Mouse (Mus musculus) liver (tissue): ENCODE data around the gene Tbc1d13.
A peak's percentile ranks its signal among the peaks of the same experiment; 100 is the strongest.

Experiments used
- DNase-seq: peaks from one replicate; pipeline ENCODE4 v3.0.0-alpha.2; 2020; ENCODE audit warnings: mixed read lengths

Gene Tbc1d13

GRCm38 (mm10) chr2:30133613-30134377, at the start of gene Tbc1d13:
Gene Tbc1d13 (plus strand): TSS chr2:30133746.
- DNase-seq: peak; percentile 97

- DNase-seq: no peak
Measured at GRCm38 (mm10) chr2:30084113-30084512, 49.4 kb upstream of the Tbc1d13 start.

DNA sequence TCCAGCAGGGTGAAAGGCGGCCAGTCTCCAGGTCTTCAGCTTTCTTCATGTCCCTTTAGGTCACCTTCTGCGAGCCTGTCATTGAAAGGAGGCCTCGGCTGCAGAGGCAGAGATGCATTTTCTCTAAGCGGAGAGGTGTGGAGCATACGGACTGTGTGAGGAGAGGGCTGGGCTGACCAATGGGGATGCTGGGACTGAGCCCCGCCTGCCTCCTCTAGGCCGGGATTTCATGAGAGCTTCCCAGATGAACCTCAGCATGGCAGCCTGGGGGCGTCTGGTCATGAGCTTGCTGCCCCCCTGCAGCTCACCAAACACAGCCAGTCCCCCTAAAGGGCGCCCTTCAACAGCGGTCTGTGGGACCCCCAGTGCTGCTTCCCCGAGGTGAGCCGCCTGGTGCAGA, 48.9 kb upstream of the Tbc1d13 start:
- DNase-seq: no peak

DNA sequence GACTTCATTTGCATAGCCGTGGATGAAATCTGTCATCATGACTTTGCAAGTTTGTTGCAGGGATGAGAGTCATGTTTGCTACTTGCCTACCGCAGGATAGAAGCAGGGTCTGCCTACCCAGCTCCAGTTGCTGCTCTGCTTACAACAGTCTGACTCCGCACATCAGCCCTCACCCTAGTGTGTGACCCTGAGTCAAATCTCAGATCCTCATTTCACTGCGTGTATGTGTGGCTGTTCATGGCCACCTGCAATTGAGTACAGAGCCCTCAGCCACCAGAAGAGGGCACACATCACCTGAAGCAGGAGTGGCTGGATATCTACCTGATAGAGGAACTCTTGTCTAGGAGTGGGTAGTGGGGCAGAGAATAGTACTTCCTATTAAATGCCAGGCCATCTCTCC, 46.2 kb upstream of the Tbc1d13 start:
- no peak for DNase-seq

DNA sequence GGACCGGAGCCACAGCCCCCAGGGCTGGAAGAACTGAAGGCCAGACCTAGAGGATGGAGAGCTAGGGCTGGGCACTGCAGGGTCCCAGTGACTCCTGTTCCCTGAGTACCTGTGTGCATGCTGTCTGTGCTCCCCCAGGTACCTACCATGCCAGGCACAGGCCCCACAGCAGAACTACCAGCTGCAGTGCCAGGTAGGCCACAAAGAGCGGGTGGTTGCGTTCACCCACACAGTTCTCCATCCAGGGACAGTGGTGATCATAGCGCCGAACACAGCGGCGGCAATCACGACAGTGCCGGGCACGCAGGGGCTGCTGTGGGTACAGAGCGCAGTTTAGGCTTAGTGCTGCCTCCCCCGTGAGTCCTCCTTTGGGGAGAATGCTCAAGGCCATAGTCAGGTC, 42.0 kb upstream of the Tbc1d13 start:
- no peak for DNase-seq

DNA sequence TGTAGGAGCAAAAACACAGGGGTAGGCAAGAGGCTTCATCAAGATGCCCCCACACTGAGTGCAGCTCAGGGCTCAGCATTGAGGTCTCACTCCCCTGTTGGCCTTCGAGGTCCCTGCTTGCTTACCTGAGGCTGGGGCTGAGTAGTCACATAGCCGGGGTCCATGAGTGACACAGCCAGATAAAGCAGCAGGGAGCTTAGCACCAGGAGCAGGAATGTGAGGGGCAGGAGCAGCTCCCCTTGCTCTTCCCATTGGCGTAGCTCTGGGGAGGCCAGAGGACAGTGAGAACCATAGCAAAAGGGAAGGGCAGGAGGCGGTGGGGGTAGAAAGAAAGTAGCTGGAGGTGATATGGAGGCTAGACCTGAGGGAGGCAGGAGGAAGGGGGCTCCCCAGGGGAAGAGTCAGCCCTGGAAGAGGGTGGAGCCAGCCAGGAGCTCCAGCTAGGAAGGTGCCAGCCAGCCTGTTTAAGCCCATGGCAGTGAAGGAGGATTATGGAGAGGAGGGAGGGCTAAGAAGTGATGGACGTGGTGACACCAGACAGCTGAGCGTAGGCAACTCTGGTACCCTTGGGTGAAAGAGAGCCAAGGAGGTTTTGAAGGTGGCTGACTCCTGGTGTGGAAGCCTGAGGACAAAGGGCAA, 41.1 kb upstream of the Tbc1d13 start:
- DNase-seq: no peak

GRCm38 (mm10) chr2:30093471-30094207, 39.9 kb upstream of the Tbc1d13 start, which contains the start of gene Zdhhc12:
Gene Zdhhc12 (minus strand): TSS chr2:30093648.
- peak; percentile 99 for DNase-seq

DNA sequence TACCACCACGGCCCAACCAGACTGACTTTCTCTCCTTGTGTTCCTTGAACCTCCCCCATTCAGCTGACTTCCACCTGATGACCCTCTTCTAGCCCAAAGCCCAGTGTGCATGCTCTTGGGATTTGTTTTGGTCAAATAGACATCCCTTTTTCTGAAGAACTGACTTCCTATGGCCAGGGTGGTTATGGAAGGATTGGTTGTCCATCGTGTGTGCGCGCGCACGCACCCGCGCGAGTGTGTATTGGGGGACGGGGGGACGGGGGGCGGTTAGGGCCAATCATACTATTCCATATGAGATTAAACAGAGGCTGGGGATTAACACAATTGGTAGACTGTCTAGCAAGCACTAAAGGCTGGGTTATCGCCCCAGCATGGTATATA, 39.3 kb upstream of the Tbc1d13 start:
- DNase-seq: peak; percentile 49

GRCm38 (mm10) chr2:30095882-30096527, 37.5 kb upstream of the Tbc1d13 start:
- peak; percentile 72 for DNase-seq

GRCm38 (mm10) chr2:30100214-30100613, 33.3 kb upstream of the Tbc1d13 start:
- no peak for DNase-seq

- DNase-seq: peak; percentile 67
Measured at GRCm38 (mm10) chr2:30106364-30106763, 27.2 kb upstream of the Tbc1d13 start.

DNA sequence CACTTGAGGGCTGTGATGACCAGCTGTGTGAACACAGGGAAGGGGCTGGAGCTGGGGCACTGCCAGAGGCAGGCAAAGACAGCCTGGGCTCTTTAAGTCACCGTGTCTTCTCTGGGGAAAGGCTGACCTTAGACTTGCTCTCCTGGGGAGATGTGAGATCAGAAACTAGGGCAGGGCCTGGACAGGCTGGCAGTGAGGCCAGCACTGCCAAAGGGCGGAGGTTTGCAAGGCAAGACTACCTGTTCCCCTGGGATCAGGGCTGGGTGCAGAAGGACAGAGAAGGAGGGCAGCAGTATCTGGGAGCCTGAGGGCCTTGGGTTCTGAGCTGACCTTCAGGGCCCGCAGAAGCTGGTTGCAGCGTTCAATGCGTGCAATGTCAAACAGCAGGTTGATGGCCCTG, 25.9 kb upstream of the Tbc1d13 start:
- no peak for DNase-seq

DNA sequence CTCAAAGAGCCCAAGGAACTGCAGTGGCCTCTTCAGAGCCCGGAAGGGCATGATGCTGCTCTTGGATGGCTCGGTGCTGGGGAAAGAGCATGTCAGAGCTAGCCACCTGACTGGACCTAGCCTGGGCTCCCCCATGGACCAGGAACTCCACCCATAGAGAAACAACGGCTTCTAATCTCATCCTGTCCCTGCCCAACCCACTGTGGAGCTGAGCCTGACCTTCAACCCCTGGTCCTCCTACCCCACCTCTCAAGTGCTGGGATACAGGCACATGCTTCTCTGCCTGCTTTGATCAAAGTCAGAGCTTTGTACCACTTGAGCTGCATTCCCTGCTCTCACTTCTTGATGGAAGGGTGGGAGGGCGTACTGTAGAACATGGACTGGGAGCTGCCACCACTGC, 25.3 kb upstream of the Tbc1d13 start:
- DNase-seq: no peak

GRCm38 (mm10) chr2:30111500-30111899, 22.0 kb upstream of the Tbc1d13 start:
- DNase-seq: peak; percentile 53

DNA sequence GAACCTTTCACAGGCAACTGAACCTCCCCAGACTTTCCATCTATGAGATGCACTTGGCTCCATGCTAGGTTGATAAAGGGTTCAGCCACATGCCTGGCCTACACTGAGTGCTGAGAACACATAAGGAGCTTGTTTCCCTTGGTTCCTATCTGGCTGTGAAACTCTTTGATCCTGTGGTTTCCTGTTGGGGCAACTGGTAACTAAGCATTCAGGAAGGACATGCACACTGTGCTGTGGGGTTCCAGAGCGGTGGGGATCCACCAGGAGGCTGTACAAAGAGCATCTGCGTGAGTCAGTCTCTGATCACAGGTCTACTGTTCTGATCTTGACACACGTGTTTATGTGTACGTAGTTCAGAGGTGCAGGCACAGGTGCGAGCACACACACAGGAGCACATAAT, 21.0 kb upstream of the Tbc1d13 start:
- no peak for DNase-seq

DNA sequence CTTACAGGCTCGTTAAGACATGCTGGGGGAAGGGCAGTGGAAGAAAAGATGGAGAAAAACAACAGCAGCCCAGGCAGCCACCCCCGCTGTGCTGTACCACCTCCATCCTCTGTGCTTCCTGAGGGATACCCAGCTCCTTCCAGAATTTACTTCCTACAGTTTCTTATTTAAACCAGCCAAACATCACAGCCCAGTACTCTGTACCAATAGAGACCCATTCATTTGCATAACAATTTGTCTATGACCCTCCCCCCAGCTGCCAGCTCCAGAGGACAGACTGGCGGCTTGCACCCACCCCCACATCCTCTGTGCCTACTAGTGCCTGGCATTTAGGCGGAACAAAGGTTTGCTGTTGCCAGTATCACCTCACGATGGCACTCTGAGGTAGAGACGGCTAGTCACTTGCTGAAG, 13.9 kb upstream of the Tbc1d13 start:
- DNase-seq: no peak

GRCm38 (mm10) chr2:30120269-30120668, 13.3 kb upstream of the Tbc1d13 start:
- DNase-seq: no peak

- no peak for DNase-seq
Measured at GRCm38 (mm10) chr2:30122766-30123165, 10.8 kb upstream of the Tbc1d13 start.

DNA sequence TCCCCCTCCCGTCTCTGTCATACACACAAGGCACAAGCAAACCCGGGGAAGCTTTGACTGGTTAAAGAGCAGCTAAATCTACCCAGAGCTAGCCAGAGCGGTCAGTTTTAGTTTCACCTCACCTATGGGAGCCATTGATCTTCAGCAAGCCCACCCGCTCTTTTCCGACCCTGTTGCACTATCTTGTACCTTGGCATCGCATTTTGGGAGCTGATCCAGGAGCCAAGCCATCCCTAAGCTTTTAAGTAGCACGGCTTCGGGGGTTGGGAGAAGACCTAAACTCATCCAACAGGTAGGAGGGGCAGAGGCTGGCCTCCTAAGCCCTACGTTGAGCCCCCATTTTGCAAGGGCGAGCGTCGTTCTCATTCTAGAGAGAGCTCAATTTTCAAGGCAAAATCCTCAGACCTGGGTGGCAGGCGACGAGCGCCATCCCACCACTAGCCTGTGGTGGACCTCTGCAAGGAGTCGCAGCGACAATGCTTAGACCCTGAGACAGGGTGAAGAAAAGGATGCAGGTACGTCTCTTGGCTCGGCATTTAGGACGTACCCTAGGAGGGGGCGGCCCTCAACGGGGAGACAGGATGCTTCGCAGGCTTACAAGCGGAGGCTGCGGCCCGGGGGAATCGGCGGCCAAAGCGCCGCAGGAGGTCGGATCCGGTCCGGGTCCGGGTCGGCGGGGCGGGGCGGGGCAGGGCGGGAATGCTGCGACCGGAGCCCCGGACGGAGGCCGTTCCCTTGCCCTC, 9.6 kb upstream of the Tbc1d13 start:
- no peak for DNase-seq

DNA sequence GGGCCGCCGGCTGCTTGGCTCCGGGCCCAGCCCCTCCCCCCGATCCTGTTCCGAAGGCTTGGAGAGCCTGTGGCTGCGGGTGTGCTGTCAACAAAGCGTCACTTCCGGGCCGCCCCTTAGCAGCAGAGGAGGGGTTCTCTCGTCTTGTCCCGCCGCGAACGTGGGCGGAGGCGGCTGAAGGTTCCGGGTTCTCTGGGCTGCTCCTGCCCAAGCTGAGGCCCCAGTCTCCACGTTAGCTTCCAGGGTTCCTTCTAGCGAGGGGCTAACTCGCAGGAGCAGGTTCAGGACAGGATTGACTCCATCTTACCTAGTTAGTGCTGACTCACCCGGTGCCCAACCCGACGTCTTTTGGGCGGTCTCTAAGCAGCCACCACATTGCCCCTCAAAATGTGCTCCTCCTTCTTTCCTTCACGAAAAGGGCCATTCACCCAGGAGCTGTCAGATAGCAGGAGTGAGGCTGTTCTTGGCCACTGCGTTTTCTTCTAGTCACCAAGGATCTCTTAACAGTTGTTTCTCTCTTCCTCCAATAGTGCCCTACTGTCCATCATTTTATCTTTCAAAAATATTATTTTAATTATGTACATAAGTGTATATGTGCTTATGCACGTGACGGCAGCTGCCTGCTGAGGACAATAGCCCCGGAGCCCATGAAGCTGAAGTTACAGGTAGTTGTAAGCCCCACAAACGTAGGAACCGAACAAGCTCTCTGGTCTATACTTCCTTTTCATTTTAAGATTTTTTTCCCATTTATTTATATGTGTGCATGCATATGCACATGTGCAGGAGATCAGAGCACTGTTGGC, 8.9 kb upstream of the Tbc1d13 start, which contains the start of gene Zer1:
Gene Zer1, minus strand, starts transcription at position 114 of the 803 bp plus-strand sequence.
- peak; percentile 95 for DNase-seq

- no peak for DNase-seq
Measured at GRCm38 (mm10) chr2:30128789-30129188, 4.8 kb upstream of the Tbc1d13 start.

- no peak for DNase-seq
Measured at GRCm38 (mm10) chr2:30130156-30130555, 3.4 kb upstream of the Tbc1d13 start.
